Mouse (Mus musculus): Measurements from ENCODE around the gene Tspan33. TPM values are rescaled to one million over a fixed set of nuclear protein-coding genes. Genes with fewer than 3 reads are reported as not detected.

Tspan33 gene
- polyA plus RNA-seq, 1 experiment from 2014 or later: 5.2 TPM

DNA sequence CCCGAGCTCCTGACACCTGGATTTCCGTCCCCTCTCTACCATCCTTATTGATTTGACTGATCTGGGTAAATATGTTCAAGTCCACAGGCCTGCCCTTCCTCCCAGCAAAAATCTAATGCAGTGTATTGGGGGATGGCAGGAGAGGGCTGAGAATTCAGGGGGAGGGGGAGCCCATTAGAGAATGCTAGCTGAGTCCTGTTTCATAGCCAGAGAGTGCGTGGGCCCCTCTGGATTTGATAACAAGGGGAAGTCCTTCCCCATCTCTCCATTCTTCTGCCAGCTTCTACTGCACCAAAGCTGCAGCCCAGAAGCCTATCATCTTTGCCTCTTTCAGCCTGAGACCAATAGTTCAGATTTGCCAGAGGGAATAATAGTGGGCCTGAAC lies 1.3 kb downstream of the Tspan33 start:
- WGBS: 41% methylated on average over 3 of the region's 3 CpGs
- Histone ChIP-seq H3K36me3 (ENCODE audit: control insufficient read depth, insufficient read depth, low read length) (no peaks in the 10 kb centered on the region), H3K9ac (ENCODE audit: low read length) (no peak overlapping the region), H3K4me2 (ENCODE audit: low read depth, low read length) (no peak overlapping the region), H3K27ac (ENCODE audit: low read length) (no peak overlapping the region), H3K27me3 (ENCODE audit: control insufficient read depth, insufficient read depth, low read length) (no peaks in the 10 kb centered on the region), H3K4me1 (ENCODE audit: control insufficient read depth, insufficient read depth, low read length) (peaks cover 8% of the 10 kb centered on the region; the same call in 1 of the 2 replicates), H3K4me3 (replicated peaks; ENCODE audit: low read length) (no peak overlapping the region), H3K9me3 (replicated peaks; ENCODE audit: control insufficient read depth, low read length) (no peaks in the 10 kb centered on the region)
- ATAC-seq (ENCODE audit: insufficient read depth, low FRiP score): no peak

DNA sequence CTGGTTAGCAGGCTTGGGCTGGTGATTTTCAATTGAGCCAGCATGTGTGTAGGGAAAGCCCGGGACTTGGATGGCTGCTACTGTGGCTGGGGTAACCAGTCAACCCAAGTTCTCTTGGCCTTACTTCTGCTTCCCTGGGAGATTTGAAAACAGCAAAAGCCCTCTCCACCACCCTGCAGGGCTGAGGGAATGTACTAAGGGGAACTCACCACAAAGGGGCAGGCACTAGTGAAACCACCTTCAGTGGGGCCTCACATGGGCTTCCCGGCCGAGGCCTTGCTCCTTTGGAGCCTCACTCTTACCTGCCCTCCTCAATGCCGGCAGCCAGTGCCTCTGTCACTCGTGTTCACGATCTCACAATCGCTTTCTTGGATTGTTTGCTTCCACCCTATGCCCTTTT lies 2.0 kb downstream of the Tspan33 start:
- Histone ChIP-seq H3K4me1 (ENCODE audit: control insufficient read depth, insufficient read depth, low read length) (peaks cover 8% of the 10 kb centered on the region; the same call in 1 of the 2 replicates), H3K9me3 (replicated peaks; ENCODE audit: control insufficient read depth, low read length) (no peaks in the 10 kb centered on the region), H3K27me3 (ENCODE audit: control insufficient read depth, insufficient read depth, low read length) (no peaks in the 10 kb centered on the region), H3K27ac (ENCODE audit: low read length) (no peak overlapping the region), H3K36me3 (ENCODE audit: control insufficient read depth, insufficient read depth, low read length) (no peaks in the 10 kb centered on the region), H3K4me3 (replicated peaks; ENCODE audit: low read length) (no peak overlapping the region), H3K9ac (ENCODE audit: low read length) (no peak overlapping the region), H3K4me2 (ENCODE audit: low read depth, low read length) (no peak overlapping the region)
- 69% methylated on average over 7 of the region's 7 CpGs for WGBS
- no peak for ATAC-seq (ENCODE audit: insufficient read depth, low FRiP score)

DNA sequence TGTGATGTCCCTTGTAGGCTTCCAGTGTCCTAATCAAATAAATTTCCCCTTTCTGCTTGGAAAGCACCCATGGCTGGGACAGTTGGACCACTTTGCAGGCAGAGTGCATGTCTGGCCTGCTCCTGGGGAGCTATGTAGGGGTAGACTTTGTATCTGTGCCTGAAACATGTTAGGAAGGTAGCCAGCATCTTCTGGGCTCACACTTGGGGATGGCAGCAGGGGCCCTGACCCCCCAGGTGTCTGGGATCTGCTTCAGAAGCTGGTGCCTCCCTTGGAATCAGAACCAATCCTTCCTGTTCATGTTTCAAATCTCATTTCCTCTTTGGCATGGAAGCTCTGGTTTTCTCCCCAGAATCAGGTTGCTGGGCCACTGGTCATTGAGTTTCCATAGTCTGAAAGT lies 3.1 kb downstream of the Tspan33 start:
- Histone ChIP-seq H3K36me3 (ENCODE audit: control insufficient read depth, insufficient read depth, low read length) (no peaks in the 10 kb centered on the region), H3K4me1 (ENCODE audit: control insufficient read depth, insufficient read depth, low read length) (peaks cover 8% of the 10 kb centered on the region; the same call in 1 of the 2 replicates), H3K9me3 (replicated peaks; ENCODE audit: control insufficient read depth, low read length) (no peaks in the 10 kb centered on the region), H3K4me3 (replicated peaks; ENCODE audit: low read length) (no peak overlapping the region), H3K9ac (ENCODE audit: low read length) (no peak overlapping the region), H3K27me3 (ENCODE audit: control insufficient read depth, insufficient read depth, low read length) (no peaks in the 10 kb centered on the region), H3K4me2 (ENCODE audit: low read depth, low read length) (no peak overlapping the region), H3K27ac (ENCODE audit: low read length) (no peak overlapping the region)
- ATAC-seq (ENCODE audit: insufficient read depth, low FRiP score): no peak

DNA sequence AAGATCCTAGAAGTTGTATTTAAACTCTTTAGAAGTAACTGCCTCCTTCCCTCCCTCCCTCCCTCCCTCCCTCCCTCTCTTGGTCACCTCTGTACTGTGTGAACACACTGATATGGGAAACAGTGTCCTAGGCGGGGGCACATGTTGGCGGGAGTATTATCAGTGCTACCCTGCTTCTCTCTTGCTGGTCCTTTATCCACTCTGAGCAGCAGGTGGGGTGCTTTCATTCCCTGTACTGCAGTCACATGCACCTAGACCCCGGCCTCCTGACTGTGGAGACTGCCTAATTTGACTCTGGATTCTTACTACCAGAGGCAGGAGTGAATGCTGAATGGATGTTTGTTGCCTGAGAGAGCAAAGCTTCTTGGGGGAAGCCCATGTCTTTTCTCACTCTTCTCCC lies 3.5 kb downstream of the Tspan33 start:
- no peak overlapping the region for H3K4me2 ChIP-seq (ENCODE audit: low read depth, low read length)
- H3K9me3 ChIP-seq (replicated peaks; ENCODE audit: control insufficient read depth, low read length): no peaks in the 10 kb centered on the region
- ATAC-seq (ENCODE audit: insufficient read depth, low FRiP score): 0 out of 2 replicates have a peak, but pooled peaks have one; percentile 41
- H3K4me3 ChIP-seq (replicated peaks; ENCODE audit: low read length): no peak overlapping the region
- H3K27ac ChIP-seq (ENCODE audit: low read length): no peak overlapping the region
- H3K36me3 ChIP-seq (ENCODE audit: control insufficient read depth, insufficient read depth, low read length): no peaks in the 10 kb centered on the region
- H3K27me3 ChIP-seq (ENCODE audit: control insufficient read depth, insufficient read depth, low read length): no peaks in the 10 kb centered on the region
- no peak overlapping the region for H3K9ac ChIP-seq (ENCODE audit: low read length)
- 37% methylated on average over 3 of the region's 3 CpGs for WGBS
- H3K4me1 ChIP-seq (ENCODE audit: control insufficient read depth, insufficient read depth, low read length): peaks cover 8% of the 10 kb centered on the region; the same call in 1 of the 2 replicates

DNA sequence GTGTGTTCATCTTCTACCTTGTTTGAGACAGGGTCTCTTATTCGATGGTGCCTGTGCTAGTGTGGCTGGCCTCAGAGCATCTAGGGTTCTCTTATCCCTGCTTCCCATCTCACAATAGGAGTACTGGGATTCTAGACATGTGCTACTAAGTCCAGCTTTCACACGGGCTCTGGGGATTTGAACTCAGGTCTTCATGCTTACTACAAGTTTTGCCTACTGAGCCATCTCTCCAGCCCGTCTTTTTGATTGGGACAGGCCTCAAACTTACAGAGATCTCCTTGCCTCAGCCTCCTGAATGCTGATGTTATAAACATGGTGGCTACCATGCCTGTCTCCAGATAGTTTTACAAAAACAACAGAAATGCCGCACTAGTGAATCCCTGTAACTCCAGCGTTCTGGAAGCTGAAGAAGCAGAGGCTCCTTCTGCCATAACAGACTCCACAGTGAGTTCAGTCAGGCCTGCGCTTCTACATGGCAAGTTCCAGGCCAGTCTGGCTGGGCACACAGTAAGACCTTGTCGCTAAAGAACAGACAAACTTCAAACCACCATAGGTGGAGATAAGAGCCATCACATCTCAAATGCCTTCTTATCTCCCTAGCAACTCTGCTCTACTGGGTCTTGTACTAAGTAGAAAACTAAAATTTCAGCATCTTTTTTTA lies 5.2 kb downstream of the Tspan33 start:
- Histone ChIP-seq H3K4me1 (ENCODE audit: control insufficient read depth, insufficient read depth, low read length) (peaks cover 8% of the 10 kb centered on the region; the same call in 1 of the 2 replicates), H3K27ac (ENCODE audit: low read length) (no peak overlapping the region), H3K9me3 (replicated peaks; ENCODE audit: control insufficient read depth, low read length) (no peaks in the 10 kb centered on the region), H3K27me3 (ENCODE audit: control insufficient read depth, insufficient read depth, low read length) (no peaks in the 10 kb centered on the region), H3K9ac (ENCODE audit: low read length) (no peak overlapping the region), H3K4me3 (replicated peaks; ENCODE audit: low read length) (no peak overlapping the region), H3K4me2 (ENCODE audit: low read depth, low read length) (no peak overlapping the region), H3K36me3 (ENCODE audit: control insufficient read depth, insufficient read depth, low read length) (no peaks in the 10 kb centered on the region)
- ATAC-seq (ENCODE audit: insufficient read depth, low FRiP score): no peak
- 86% methylated on average over 7 of the region's 7 CpGs for WGBS

DNA sequence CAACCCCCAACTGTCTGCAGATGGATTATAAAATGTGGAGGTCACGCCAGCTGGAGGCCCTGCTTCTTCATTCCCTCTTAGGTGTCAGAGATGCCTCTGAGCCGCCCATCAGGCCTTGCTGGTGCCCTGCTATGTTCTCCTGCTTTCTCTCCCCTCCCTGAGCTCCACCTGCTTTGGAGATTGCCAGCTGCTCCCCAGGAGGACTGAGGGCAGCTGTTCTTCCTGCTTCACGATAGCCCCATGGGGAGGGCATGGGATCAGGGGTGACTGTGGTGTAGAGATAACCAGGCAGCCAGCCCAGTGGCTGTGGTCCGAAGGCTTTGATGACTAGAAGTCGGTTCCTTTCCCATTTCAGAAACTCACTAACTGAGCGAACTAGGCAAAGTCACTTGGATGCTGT lies 7.0 kb downstream of the Tspan33 start:
- Histone ChIP-seq H3K9me3 (replicated peaks; ENCODE audit: control insufficient read depth, low read length) (no peaks in the 10 kb centered on the region), H3K4me2 (ENCODE audit: low read depth, low read length) (no peak overlapping the region), H3K4me1 (ENCODE audit: control insufficient read depth, insufficient read depth, low read length) (no peaks in the 10 kb centered on the region; the same call in 1 of the 2 replicates), H3K9ac (ENCODE audit: low read length) (no peak overlapping the region), H3K27me3 (ENCODE audit: control insufficient read depth, insufficient read depth, low read length) (no peaks in the 10 kb centered on the region), H3K36me3 (ENCODE audit: control insufficient read depth, insufficient read depth, low read length) (no peaks in the 10 kb centered on the region), H3K27ac (ENCODE audit: low read length) (no peak overlapping the region), H3K4me3 (replicated peaks; ENCODE audit: low read length) (no peak overlapping the region)
- ATAC-seq (ENCODE audit: insufficient read depth, low FRiP score): peak; percentile 75
- 65% methylated on average over 6 of the region's 6 CpGs for WGBS

DNA sequence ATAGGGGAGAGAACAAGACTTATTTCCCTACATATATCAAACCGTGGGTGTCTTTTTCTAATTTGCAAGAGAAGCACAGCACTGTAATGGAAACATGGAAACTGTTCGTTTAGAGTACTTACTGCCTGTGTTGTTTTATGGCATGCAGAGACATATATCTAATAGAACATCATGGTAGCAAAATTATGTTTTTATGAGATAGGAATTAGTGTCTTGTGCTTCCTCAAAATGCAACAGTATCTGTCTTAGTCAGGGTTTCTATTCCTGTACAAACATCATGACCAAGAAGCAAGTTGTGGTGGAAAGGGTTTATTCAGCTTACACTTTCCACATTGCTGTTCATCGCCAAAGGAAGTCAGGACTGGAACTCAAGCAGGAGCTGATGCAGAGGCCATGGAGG lies 8.1 kb downstream of the Tspan33 start:
- no peak overlapping the region for H3K9ac ChIP-seq (ENCODE audit: low read length)
- no peak overlapping the region for H3K4me3 ChIP-seq (replicated peaks; ENCODE audit: low read length)
- H3K27ac ChIP-seq (ENCODE audit: low read length): no peak overlapping the region
- ATAC-seq (ENCODE audit: insufficient read depth, low FRiP score): no peak
- 83% methylated on average over 3 of the region's 3 CpGs for WGBS
- no peaks in the 10 kb centered on the region for H3K9me3 ChIP-seq (replicated peaks; ENCODE audit: control insufficient read depth, low read length)
- H3K27me3 ChIP-seq (ENCODE audit: control insufficient read depth, insufficient read depth, low read length): no peaks in the 10 kb centered on the region
- no peak overlapping the region for H3K4me2 ChIP-seq (ENCODE audit: low read depth, low read length)
- no peaks in the 10 kb centered on the region for H3K36me3 ChIP-seq (ENCODE audit: control insufficient read depth, insufficient read depth, low read length)
- no peaks in the 10 kb centered on the region; the same call in 1 of the 2 replicates for H3K4me1 ChIP-seq (ENCODE audit: control insufficient read depth, insufficient read depth, low read length)

DNA sequence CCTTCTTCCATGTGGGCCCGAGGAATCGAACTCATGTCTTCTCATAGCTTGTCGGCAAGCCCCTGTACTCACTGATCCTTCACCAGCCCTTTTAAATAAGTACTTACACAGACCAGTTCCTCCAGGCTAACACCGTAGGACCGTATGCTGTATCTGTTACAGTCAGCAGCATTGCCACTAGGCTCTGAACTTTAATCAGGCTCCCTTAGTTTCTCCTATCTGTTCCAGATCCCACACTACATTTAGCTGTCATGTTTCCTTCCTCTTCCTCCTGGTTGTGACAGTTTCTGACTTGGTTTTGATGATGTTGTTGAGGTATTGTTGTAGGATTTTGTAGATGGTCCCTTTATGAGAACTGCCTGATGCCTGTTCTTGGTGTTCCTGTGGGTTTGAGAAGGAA lies 10.1 kb downstream of the Tspan33 start:
- Histone ChIP-seq H3K9ac (ENCODE audit: low read length) (no peak overlapping the region), H3K4me1 (ENCODE audit: control insufficient read depth, insufficient read depth, low read length) (no peaks in the 10 kb centered on the region), H3K27me3 (ENCODE audit: control insufficient read depth, insufficient read depth, low read length) (no peaks in the 10 kb centered on the region), H3K36me3 (ENCODE audit: control insufficient read depth, insufficient read depth, low read length) (no peaks in the 10 kb centered on the region), H3K4me3 (replicated peaks; ENCODE audit: low read length) (no peak overlapping the region), H3K27ac (ENCODE audit: low read length) (no peak overlapping the region), H3K9me3 (replicated peaks; ENCODE audit: control insufficient read depth, low read length) (no peaks in the 10 kb centered on the region), H3K4me2 (ENCODE audit: low read depth, low read length) (no peak overlapping the region)
- WGBS: 84% methylated on average over 5 of the region's 5 CpGs
- no peak for ATAC-seq (ENCODE audit: insufficient read depth, low FRiP score)

DNA sequence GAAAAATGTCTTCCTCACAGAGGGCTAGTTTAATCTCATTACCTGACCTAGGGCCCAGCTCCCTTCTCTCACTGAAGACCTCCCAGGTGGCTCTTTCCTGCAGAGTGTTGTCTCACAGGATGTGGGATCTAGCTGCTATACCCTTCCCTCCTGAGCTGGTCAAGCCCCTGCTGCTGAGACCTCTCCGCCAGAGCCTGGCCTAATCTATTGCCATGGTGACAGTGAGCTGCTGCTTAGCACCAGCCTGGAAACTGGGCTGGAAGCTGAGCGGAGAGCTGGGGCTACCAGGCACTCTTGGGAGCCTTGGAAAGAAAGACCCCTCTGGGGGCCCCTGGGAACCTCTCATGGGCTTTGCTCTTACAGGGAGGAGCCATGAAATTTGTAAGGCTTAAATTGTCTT lies 13.9 kb downstream of the Tspan33 start:
- 29% methylated on average over 2 of the region's 2 CpGs for WGBS
- H3K4me2 ChIP-seq (ENCODE audit: low read depth, low read length): no peak overlapping the region

More for the DNA sequence above, 13.9 kb downstream of the Tspan33 start:
- ATAC-seq (ENCODE audit: insufficient read depth, low FRiP score): no peak
- Histone ChIP-seq H3K9me3 (replicated peaks; ENCODE audit: control insufficient read depth, low read length) (no peaks in the 10 kb centered on the region), H3K4me1 (ENCODE audit: control insufficient read depth, insufficient read depth, low read length) (no peaks in the 10 kb centered on the region), H3K27me3 (ENCODE audit: control insufficient read depth, insufficient read depth, low read length) (no peaks in the 10 kb centered on the region), H3K4me3 (replicated peaks; ENCODE audit: low read length) (no peak overlapping the region), H3K9ac (ENCODE audit: low read length) (no peak overlapping the region), H3K27ac (ENCODE audit: low read length) (no peak overlapping the region), H3K36me3 (ENCODE audit: control insufficient read depth, insufficient read depth, low read length) (no peaks in the 10 kb centered on the region)

All from stomach, embryonic 16.5 days (tissue).